Mouse (Mus musculus) embryonic fibroblast, embryonic 13.5 days (primary cell): ENCODE data around the gene Wapl.

Experiments used
- CTCF ChIP-seq: IDR thresholded peaks from 2 replicates; pipeline ENCODE4 v1.5.1; 2011; ENCODE audit warnings: mild to moderate bottlenecking, control low read depth, low read length, moderate library complexity, borderline replicate concordance; ENCODE audit not compliant: insufficient read depth
- POLR2A ChIP-seq: IDR thresholded peaks from 2 replicates; pipeline ENCODE4 v1.6.1; 2011; ENCODE audit warnings: low read depth, mild to moderate bottlenecking, control low read depth, low read length, moderate library complexity

DNA sequence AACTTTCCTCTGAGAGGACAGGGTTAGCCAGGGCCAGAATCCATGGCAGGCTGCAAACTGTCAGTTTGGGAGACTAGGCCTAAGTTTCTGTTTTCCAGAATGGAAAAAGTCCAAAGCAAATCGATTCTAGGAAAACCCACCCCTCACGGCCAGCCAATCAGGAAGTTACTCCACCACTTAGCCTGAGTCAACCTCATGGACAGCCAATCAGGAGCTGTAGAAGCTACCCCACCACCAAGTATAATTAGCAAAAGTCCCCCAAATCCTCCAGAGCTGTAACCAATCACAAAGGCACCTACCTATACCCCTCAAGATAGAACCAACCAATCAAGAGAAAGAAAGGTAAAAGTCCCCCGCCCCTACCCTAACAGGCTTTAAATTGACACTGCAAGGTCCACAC, 82.0 kb downstream of the Wapl start:
- TF ChIP-seq CTCF (no peak), POLR2A (no peak)
